Mouse (Mus musculus) midbrain, embryonic 16.5 days (tissue): ENCODE results near the gene Dcdc2c. TPM values are rescaled to one million over a fixed set of nuclear protein-coding genes. Genes with fewer than 3 reads are reported as not detected.

Experiments
- ATAC-seq: fragments of 200-750 bp; cut with Nextera tagmentation; 2 replicates; pipeline ENCODE4 v1.8.0; 2017; ENCODE audit warnings: moderate TSS enrichment
- H3K27ac ChIP-seq: fragments of 300-500 bp; sonication (generic); 2 replicates; pipeline ENCODE4 v1.5.1; 2014; ENCODE audit warnings: mild to moderate bottlenecking, low read length, mixed read lengths
- H3K27me3 ChIP-seq: fragments of 300-500 bp; sonication (generic); 2 replicates; pipeline ENCODE4 v1.6.1; 2014; ENCODE audit warnings: low read depth, low read length, mixed read lengths; ENCODE audit not compliant: control insufficient read depth, insufficient read depth
- H3K36me3 ChIP-seq: fragments of 300-500 bp; sonication (generic); 2 replicates; pipeline ENCODE4 v1.6.1; 2014; ENCODE audit warnings: mild to moderate bottlenecking, low read length, moderate library complexity, mixed read lengths; ENCODE audit not compliant: control insufficient read depth, insufficient read depth
- H3K4me1 ChIP-seq: fragments of 300-500 bp; sonication (generic); 2 replicates; pipeline ENCODE4 v1.6.1; 2014; ENCODE audit warnings: mild to moderate bottlenecking, low read length, mixed read lengths; ENCODE audit not compliant: control insufficient read depth, insufficient read depth
- H3K4me2 ChIP-seq: fragments of 300-500 bp; sonication (generic); 2 replicates; pipeline ENCODE4 v1.6.1; 2014; ENCODE audit warnings: mild to moderate bottlenecking, low read length, mixed read lengths
- H3K4me3 ChIP-seq: fragments of 300-500 bp; sonication (generic); 2 replicates; pipeline ENCODE4 v1.5.1; 2014; ENCODE audit warnings: low read depth, mild to moderate bottlenecking, low read length, moderate library complexity, mixed read lengths
- H3K9ac ChIP-seq: fragments of 300-500 bp; sonication (generic); 2 replicates; pipeline ENCODE4 v1.6.1; 2014; ENCODE audit warnings: low read depth, low read length, mixed read lengths
- H3K9me3 ChIP-seq: fragments of 300-500 bp; sonication (generic); replicated peaks from 2 replicates; pipeline ENCODE4 v1.6.1; 2014; ENCODE audit warnings: mild to moderate bottlenecking, low read length, mixed read lengths; ENCODE audit not compliant: control insufficient read depth, poor library complexity, severe bottlenecking
- WGBS: fragments of 180-500 bp; shearing (Covaris S2); extraction: QIAGEN DNeasy Blood & Tissue Kit; methylation state at CpG from one replicate; pipeline ENCODE4 v1.1.7; 2014; 5-methylcytosine and 5-hydroxymethylcytosine counted together
- polyA plus RNA-seq: library from polyadenylated mRNA; unstranded; fragments of >200 nt; fragmentation: Nextera tagmentation; extraction: Ambion mirVana; gene quantifications from 2 replicates; pipeline ENCODE4 v1.2.1, GENCODE M21; 2015

Dcdc2c gene
- polyA plus RNA-seq = not detected in 2 replicates

DNA sequence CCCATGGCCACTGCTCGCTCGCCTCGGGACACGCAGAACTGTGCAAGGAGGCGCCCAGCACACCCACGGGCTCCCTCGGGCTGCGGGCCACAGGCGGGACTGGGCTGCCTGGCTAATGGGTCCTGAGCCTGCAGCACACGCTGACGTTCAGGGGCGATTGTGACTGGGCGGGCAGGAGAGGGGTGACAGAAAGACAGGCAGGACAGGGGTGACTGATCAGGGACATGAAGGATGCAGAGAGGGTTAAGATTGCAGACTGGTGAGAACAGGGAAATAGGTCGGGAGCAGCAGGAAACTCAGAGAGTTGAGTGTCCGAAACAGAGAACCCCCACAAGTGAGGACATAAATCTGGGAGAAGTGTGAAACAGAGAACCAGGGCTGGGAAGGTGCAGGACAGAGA is at the start of gene Dcdc2c:
Dcdc2c (minus strand) TSS at position 101 of the 400 bp plus-strand sequence.
- Histone ChIP-seq H3K9me3 (no peaks in the 10 kb centered on the region), H3K36me3 (no peaks in the 10 kb centered on the region), H3K27me3 (no peaks in the 10 kb centered on the region), H3K9ac (no peak within 1 kb of the TSS), H3K4me3 (no peak within 1 kb of the TSS), H3K4me2 (no peak within 1 kb of the TSS; the same call in 1 of the 2 replicates), H3K27ac (no peak within 1 kb of the TSS), H3K4me1 (no peaks in the 10 kb centered on the region)
- ATAC-seq = no peak
- WGBS = 87% methylated on average over 15 of the region's 15 CpGs

DNA sequence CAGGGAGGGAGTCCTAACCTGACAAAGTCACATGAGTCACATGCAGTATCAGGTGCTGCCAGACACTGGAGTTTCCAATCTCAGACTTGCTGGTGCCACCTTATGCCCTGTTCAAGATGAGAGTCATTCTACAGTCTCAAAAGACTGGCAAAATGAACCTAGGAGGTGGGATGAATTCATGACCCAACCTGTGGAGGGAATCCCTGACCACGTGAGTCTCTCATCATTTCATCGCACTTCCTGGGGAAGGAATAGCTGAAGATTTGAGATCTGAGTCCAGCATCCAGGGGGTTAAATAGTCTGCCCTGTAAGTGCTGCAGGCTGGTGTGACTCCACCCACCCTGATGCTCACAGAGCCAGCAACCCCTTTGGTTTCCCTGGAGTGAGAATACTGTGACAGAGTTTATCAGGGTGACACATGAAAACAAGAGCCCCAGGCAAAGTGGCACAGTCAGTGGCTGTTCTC is 46.4 kb upstream of the Dcdc2c start:
- Histone ChIP-seq H3K4me3 (no peak overlapping the region), H3K27ac (no peak overlapping the region), H3K9me3 (no peaks in the 10 kb centered on the region), H3K9ac (no peak overlapping the region), H3K4me1 (peaks cover 2% of the 10 kb centered on the region; the same call in 1 of the 2 replicates), H3K4me2 (no peak overlapping the region), H3K27me3 (no peaks in the 10 kb centered on the region), H3K36me3 (no peaks in the 10 kb centered on the region)
- ATAC-seq = peak; percentile 59; the same call in 1 of the 2 replicates
- 56% methylated on average over 2 of the region's 2 CpGs for WGBS

DNA sequence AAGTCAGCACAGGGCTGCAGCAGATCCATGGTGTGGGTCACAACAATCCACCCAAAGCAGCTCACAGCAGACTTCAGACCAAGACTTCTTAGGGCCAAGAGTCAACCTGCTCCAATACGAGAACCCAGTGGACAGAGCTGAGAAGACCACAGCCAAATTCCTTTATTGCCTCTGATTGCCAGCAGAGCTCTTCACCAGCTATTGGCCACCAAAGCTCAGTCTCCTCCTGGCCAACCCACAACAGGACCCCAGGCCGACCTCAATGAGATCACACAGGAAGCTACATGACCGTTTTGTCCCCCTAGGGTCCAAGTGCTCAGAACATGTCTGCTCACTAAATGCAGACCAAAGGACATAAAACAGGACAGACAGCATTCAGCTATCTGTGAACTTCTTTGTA is 45.9 kb upstream of the Dcdc2c start:
- Histone ChIP-seq H3K4me1 (peaks cover 2% of the 10 kb centered on the region; the same call in 1 of the 2 replicates), H3K27ac (no peak overlapping the region), H3K4me3 (no peak overlapping the region), H3K36me3 (no peaks in the 10 kb centered on the region), H3K4me2 (no peak overlapping the region), H3K9ac (no peak overlapping the region), H3K27me3 (no peaks in the 10 kb centered on the region), H3K9me3 (no peaks in the 10 kb centered on the region)
- ATAC-seq = no peak
- 77% methylated on average over 3 of the region's 3 CpGs for WGBS

DNA sequence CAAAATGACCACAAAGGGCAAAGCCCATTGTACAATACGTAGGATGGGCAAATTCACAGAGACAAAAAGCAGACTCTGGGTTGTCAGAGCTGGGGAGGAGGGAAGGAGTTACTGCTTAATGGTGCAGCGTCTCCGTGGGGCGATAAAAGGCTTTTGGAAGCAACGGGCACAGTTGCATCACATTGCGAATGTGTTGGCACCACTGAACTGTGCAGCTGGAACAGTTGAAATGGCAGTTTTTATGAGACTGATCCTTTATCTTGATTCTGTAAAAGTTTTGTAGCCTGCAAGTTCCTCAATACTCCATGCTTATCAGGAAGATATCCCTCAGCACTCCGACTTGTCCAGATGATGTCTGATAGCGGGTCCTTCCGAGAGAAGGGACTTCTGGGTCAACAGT is 45.5 kb upstream of the Dcdc2c start:
- no peaks in the 10 kb centered on the region for H3K27me3 ChIP-seq
- no peak overlapping the region for H3K9ac ChIP-seq
- H3K36me3 ChIP-seq = no peaks in the 10 kb centered on the region
- no peaks in the 10 kb centered on the region for H3K9me3 ChIP-seq
- H3K4me1 ChIP-seq = peaks cover 2% of the 10 kb centered on the region; the same call in 1 of the 2 replicates
- WGBS = 94% methylated on average over 9 of the region's 9 CpGs
- H3K4me3 ChIP-seq = no peak overlapping the region
- ATAC-seq = no peak
- H3K4me2 ChIP-seq = no peak overlapping the region
- no peak overlapping the region for H3K27ac ChIP-seq

DNA sequence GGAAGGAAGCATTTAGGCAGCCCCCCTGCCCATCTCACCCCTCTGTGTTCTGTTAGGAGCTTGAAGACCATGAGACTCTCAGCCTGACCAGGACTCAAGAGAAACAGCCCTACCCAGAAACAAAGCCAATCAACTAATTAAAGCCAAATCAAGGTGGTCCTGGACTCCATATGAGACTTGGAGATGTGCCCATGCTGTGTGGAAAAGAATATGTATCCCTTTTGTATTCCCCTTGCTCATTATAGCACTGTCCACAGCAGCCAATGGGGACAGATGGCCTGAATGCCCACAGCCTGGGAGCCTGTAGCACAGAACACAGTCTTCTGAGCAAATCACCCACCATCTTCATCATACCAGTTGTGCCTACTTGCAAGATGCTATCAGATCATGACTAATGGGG is 44.7 kb upstream of the Dcdc2c start:
- no peaks in the 10 kb centered on the region for H3K36me3 ChIP-seq
- H3K9me3 ChIP-seq = no peaks in the 10 kb centered on the region
- H3K27me3 ChIP-seq = no peaks in the 10 kb centered on the region
- no peak overlapping the region for H3K4me3 ChIP-seq
- no peak overlapping the region for H3K4me2 ChIP-seq
- no peak overlapping the region for H3K9ac ChIP-seq
- ATAC-seq = no peak
- no peaks in the 10 kb centered on the region for H3K4me1 ChIP-seq
- no peak overlapping the region for H3K27ac ChIP-seq

DNA sequence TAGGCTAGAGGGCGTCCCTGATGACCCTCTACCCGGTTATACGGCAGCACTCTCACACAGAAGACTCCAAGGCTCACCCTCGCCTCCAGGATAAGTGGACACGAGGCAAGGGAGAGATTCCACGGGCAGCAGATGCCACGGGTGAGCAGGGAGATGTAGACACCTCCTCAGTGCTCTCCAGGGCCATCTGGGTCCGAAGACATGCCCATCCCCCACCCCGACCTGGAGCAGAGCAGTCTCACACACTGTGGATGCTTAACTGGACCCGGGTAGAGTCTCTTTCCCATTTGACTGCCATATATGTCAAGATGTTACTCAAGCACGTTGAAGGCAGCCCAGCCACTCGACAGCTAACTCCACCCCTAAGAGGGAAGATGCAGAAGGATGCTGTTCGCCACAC is 38.2 kb upstream of the Dcdc2c start:
- Histone ChIP-seq H3K27me3 (no peaks in the 10 kb centered on the region), H3K4me1 (peaks cover 31% of the 10 kb centered on the region), H3K4me2 (peak overlapping the region; percentile 72), H3K27ac (peak overlapping the region; percentile 82), H3K36me3 (no peaks in the 10 kb centered on the region), H3K9ac (no peak overlapping the region), H3K9me3 (no peaks in the 10 kb centered on the region), H3K4me3 (no peak overlapping the region)
- 49% methylated on average over 13 of the region's 13 CpGs for WGBS
- no peak for ATAC-seq

DNA sequence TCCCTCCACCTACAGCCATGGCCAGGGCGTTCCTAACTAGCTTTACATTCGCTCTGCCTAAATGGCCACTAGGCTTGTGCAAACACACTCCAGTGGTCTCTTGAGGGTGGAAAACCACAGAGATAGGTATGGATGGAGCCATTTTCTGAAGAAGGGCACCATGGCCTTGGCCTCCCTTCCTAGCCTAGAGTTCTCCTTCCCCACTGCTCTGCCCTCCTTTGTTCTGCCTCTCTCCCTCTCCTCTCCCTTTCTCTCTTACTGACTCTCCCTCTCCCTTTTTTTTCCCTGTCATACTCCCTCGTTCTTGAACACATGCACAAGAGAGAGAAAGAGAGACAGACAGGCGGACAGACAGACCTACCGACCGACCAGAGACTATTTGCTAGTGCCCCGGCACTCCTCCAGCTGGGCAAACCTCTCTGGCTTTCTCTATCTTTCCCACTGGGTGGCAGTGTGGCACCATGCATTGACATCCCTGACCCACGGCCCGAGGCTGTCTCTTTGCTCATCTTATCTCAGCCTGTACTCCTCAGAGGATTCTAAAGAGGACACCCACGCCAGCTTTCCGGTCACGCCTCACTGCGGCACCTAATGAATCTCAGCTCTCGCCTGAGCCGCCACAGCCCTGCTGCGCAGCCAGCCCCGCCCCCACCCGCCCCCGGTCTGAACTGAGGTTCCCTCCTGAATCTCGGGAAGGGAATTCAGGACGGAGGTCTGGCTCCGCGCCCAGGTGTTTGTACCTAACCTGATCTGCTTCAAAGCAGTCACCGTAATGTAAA is 37.1 kb upstream of the Dcdc2c start:
- WGBS = 8% methylated on average over 24 of the region's 24 CpGs
- H3K27ac ChIP-seq = peak overlapping the region; percentile 82

DNA sequence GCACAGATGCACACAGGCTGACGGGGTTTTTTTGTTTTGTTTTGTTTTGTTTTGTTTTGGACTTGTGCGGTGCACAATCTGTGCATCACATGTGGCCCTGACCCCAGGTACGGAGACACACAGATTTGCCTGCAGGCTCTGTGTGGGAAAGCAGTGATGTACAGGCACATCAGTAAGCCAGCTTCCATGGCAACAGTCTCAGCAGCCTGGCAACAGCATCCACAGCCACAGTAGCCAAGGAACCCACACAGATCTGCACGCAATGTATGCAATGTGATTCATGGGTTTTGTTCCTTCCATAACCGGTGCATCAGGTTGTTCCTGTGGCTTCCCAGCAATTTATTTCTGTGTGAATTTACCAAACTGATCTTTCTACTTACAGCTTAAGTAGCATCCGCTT is 35.8 kb upstream of the Dcdc2c start:
- 41% methylated on average over 6 of the region's 6 CpGs for WGBS
- no peaks in the 10 kb centered on the region for H3K27me3 ChIP-seq

More for the DNA sequence above, 37.1 kb upstream of the Dcdc2c start:
- H3K4me1 ChIP-seq = peaks cover 31% of the 10 kb centered on the region
- no peaks in the 10 kb centered on the region for H3K27me3 ChIP-seq
- peak overlapping the region; percentile 72 for H3K4me2 ChIP-seq
- H3K4me3 ChIP-seq = peak overlapping the region; percentile 39
- H3K9ac ChIP-seq = peak overlapping the region; percentile 65
- no peaks in the 10 kb centered on the region for H3K36me3 ChIP-seq
- ATAC-seq = peak; percentile 94
- H3K9me3 ChIP-seq = no peaks in the 10 kb centered on the region

DNA sequence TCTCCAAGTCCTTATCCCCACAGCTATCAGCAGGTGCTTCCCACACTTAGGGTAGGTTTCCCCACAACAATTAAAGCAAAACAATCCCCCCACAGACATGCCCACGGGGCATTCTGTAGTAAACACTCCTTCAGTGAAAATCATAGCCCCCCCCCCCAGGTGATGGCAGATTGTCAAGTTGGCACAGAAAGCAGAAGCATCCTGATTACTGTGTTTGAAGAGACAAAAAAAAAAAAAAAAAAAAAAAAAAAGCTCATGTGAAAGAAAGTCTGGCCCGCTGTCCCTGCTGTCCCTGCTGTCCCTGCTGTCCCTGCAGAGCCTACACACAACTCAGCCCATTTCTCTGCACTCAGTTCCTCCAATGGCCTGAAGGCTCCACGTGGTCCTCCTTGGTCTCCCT is 31.8 kb upstream of the Dcdc2c start:
- H3K27me3 ChIP-seq = no peaks in the 10 kb centered on the region
- no peaks in the 10 kb centered on the region for H3K36me3 ChIP-seq
- H3K4me1 ChIP-seq = peaks cover 17% of the 10 kb centered on the region
- WGBS = 63% methylated on average over 3 of the region's 3 CpGs
- no peaks in the 10 kb centered on the region for H3K9me3 ChIP-seq
- H3K27ac ChIP-seq = no peak overlapping the region
- no peak for ATAC-seq
- H3K4me2 ChIP-seq = no peak overlapping the region
- no peak overlapping the region for H3K9ac ChIP-seq
- H3K4me3 ChIP-seq = no peak overlapping the region

More for the DNA sequence above, 35.8 kb upstream of the Dcdc2c start:
- H3K4me3 ChIP-seq = no peak overlapping the region
- peaks cover 31% of the 10 kb centered on the region for H3K4me1 ChIP-seq
- peak overlapping the region; percentile 22; the same call in 1 of the 2 replicates for H3K9ac ChIP-seq
- peak; percentile 57; the same call in 1 of the 2 replicates for ATAC-seq
- H3K36me3 ChIP-seq = no peaks in the 10 kb centered on the region
- peak overlapping the region; percentile 82 for H3K27ac ChIP-seq
- H3K4me2 ChIP-seq = peak overlapping the region; percentile 0; the same call in 1 of the 2 replicates
- H3K9me3 ChIP-seq = no peaks in the 10 kb centered on the region
